In genomic region chr13:97241787-97242280, GRCm38 (mm10) we compare ENCODE assay signal across 8 mouse cellular contexts. TPM values are rescaled to one million over a fixed set of nuclear protein-coding genes. Genes with fewer than 3 reads are reported as not detected.
DNase-seq lines count a peak whose midpoint lies in the region; ATAC-seq and TF ChIP-seq lines count a peak whose summit lies in the region.

No protein-coding gene starts in this region.

- 3% methylated on average over 20 of the region's 20 CpGs for WGBS in spleen, adult 2 months
- 0% methylated on average over 20 of the region's 20 CpGs for WGBS in forebrain, embryonic 13.5 days
- WGBS in limb, embryonic 15.5 days, result 1% methylated on average over 20 of the region's 20 CpGs
- 2% methylated on average over 20 of the region's 20 CpGs for WGBS in stomach, postnatal 0 days

- ATAC-seq in forebrain, embryonic 13.5 days, result no peak
- no peak for ATAC-seq in limb, embryonic 15.5 days (ENCODE audit: insufficient number of reproducible peaks, low FRiP score, low TSS enrichment, low read depth)
- ATAC-seq in stomach, postnatal 0 days (ENCODE audit: low FRiP score, low TSS enrichment), result no peak
- no peak for ATAC-seq in megakaryocyte progenitor cell, adult 5-6 weeks (replicated peaks; ENCODE audit: poor library complexity)

- no peaks in the 10 kb centered on the region for H3K27me3 ChIP-seq in spleen, adult 2 months (ENCODE audit: control insufficient read depth, insufficient read depth, low read length)
- no peaks in the 10 kb centered on the region for H3K27me3 ChIP-seq in forebrain, embryonic 13.5 days
- no peaks in the 10 kb centered on the region for H3K27me3 ChIP-seq in limb, embryonic 15.5 days
- H3K27me3 ChIP-seq in stomach, postnatal 0 days (ENCODE audit: control insufficient read depth, insufficient read depth, low read length), result no peaks in the 10 kb centered on the region

- peak overlapping the region; percentile 98 for H3K9ac ChIP-seq in forebrain, embryonic 13.5 days
- peak overlapping the region; percentile 81 for H3K9ac ChIP-seq in limb, embryonic 15.5 days
- H3K9ac ChIP-seq in stomach, postnatal 0 days (ENCODE audit: low read length), result peak overlapping the region; percentile 80

- H3K9me3 ChIP-seq in forebrain, embryonic 13.5 days (replicated peaks), result no peaks in the 10 kb centered on the region
- no peaks in the 10 kb centered on the region for H3K9me3 ChIP-seq in limb, embryonic 15.5 days
- no peaks in the 10 kb centered on the region for H3K9me3 ChIP-seq in stomach, postnatal 0 days (ENCODE audit: control insufficient read depth, low read length)

- H3K4me1 ChIP-seq in spleen, adult 2 months (ENCODE audit: control insufficient read depth, insufficient read depth, insufficient read length), result no peaks in the 10 kb centered on the region; the same call in 1 of the 2 replicates
- H3K4me1 ChIP-seq in forebrain, embryonic 13.5 days, result peaks cover 79% of the 10 kb centered on the region
- peaks cover 60% of the 10 kb centered on the region for H3K4me1 ChIP-seq in limb, embryonic 15.5 days
- H3K4me1 ChIP-seq in stomach, postnatal 0 days (replicated peaks; ENCODE audit: control insufficient read depth, insufficient read depth), result peaks cover 2% of the 10 kb centered on the region; the same call in 1 of the 2 replicates

- intact Hi-C loops in left cerebral cortex, postnatal 36 days (cut with DNase I), result loop anchor here (5.0 kb wide), 5 partner anchors 200 to 525 kb away; no protein-coding TSS in a partner anchor

- no peak for DNase-seq in spleen, adult 2 months (ENCODE audit: low read depth in 1 of 2, low spot score in 2 of 2)
- DNase-seq in spleen, postnatal 4 days (ENCODE audit: low spot score in 2 of 2), result no peak
- no peak for DNase-seq in stomach, postnatal 0 days (ENCODE audit: low spot score)
- DNase-seq in left cerebral cortex, postnatal 36 days (ENCODE audit: low spot score in 2 of 2), result no peak
- no peak for DNase-seq in right cerebral cortex, postnatal 10 days (ENCODE audit: low spot score in 2 of 2)

- peak overlapping the region; percentile 90 for H3K27ac ChIP-seq in spleen, adult 2 months (ENCODE audit: insufficient read depth, low read length)
- peak overlapping the region; percentile 99 for H3K27ac ChIP-seq in forebrain, embryonic 13.5 days
- H3K27ac ChIP-seq in limb, embryonic 15.5 days, result peak overlapping the region; percentile 96
- peak overlapping the region; percentile 97 for H3K27ac ChIP-seq in stomach, postnatal 0 days (replicated peaks)

- H3K4me2 ChIP-seq in forebrain, embryonic 13.5 days, result peak overlapping the region; percentile 85
- H3K4me2 ChIP-seq in limb, embryonic 15.5 days, result peak overlapping the region; percentile 92
- peak overlapping the region; percentile 84 for H3K4me2 ChIP-seq in stomach, postnatal 0 days (replicated peaks; ENCODE audit: low read depth)

- H3K4me3 ChIP-seq in spleen, adult 2 months (ENCODE audit: extremely low read depth, insufficient read depth, insufficient read length), result peak overlapping the region; percentile 83
- H3K4me3 ChIP-seq in forebrain, embryonic 13.5 days, result peak overlapping the region; percentile 99
- H3K4me3 ChIP-seq in limb, embryonic 15.5 days, result peak overlapping the region; percentile 82
- peak overlapping the region; percentile 89 for H3K4me3 ChIP-seq in stomach, postnatal 0 days (ENCODE audit: low read depth, low read length)

- no peak for TF ChIP-seq POLR2A in spleen, adult 2 months (IDR thresholded peaks at IDR 0.05; ENCODE audit: low read depth, low read length)

- TF ChIP-seq CTCF in spleen, adult 2 months (IDR thresholded peaks at IDR 0.05; ENCODE audit: extremely low read depth, insufficient read depth, insufficient read length, insufficient replicate concordance), result no peak
- TF ChIP-seq CTCF in stomach, postnatal 0 days (IDR thresholded peaks at IDR 0.05; ENCODE audit: low read depth), result no peak

- peaks cover 7% of the 10 kb centered on the region for H3K36me3 ChIP-seq in spleen, adult 2 months (ENCODE audit: control insufficient read depth, insufficient read depth, low read length)
- H3K36me3 ChIP-seq in forebrain, embryonic 13.5 days (ENCODE audit: poor library complexity, severe bottlenecking), result peaks cover 20% of the 10 kb centered on the region
- H3K36me3 ChIP-seq in limb, embryonic 15.5 days, result peaks cover 21% of the 10 kb centered on the region
- peaks cover 12% of the 10 kb centered on the region; the same call in 1 of the 2 replicates for H3K36me3 ChIP-seq in stomach, postnatal 0 days (ENCODE audit: control insufficient read depth, insufficient read depth, low read length)

- no peak for TF ChIP-seq EP300 in stomach, postnatal 0 days (optimal IDR thresholded peaks at IDR 0.05)

RNA-seq across cellular contexts. Expression of gene Enc1, which starts 0.9 kb away (rescaled TPM):
- polyA plus RNA-seq in spleen, adult 2 months (2012; rRNA removed), result 4.4 and 5.1 TPM in 2 replicates
- 44.4 and 45.2 TPM in 2 replicates for polyA plus RNA-seq in forebrain, embryonic 13.5 days (2015; fragmentation: Nextera tagmentation; extraction: Ambion mirVana)
- 6.1 and 10.4 TPM in 2 replicates for polyA plus RNA-seq in limb, embryonic 15.5 days (2015; fragmentation: Nextera tagmentation; extraction: Ambion mirVana)
- 3.3 and 3.5 TPM in 2 replicates for polyA plus RNA-seq in stomach, postnatal 0 days (2015; fragmentation: Nextera tagmentation; extraction: Ambion mirVana)
- total RNA-seq in left cerebral cortex, postnatal 36 days (2021), result 100 to 1,000 TPM; 570 to 627 TPM
- 2.5 and 3.1 TPM in 2 replicates for total RNA-seq in megakaryocyte progenitor cell, adult 5-6 weeks (2015)
- total RNA-seq in megakaryocyte progenitor cell, adult 5-6 weeks (2017), result 2.6 and 4.0 TPM in 2 replicates

RNA-seq across cellular contexts. Expression of gene Hexb, which starts 43.7 kb away (rescaled TPM):
- polyA plus RNA-seq in spleen, adult 2 months (2012; rRNA removed), result 97.1 and 134 TPM in 2 replicates
- polyA plus RNA-seq in forebrain, embryonic 13.5 days (2015; fragmentation: Nextera tagmentation; extraction: Ambion mirVana), result 21.4 and 21.6 TPM in 2 replicates
- 63.1 and 65.7 TPM in 2 replicates for polyA plus RNA-seq in limb, embryonic 15.5 days (2015; fragmentation: Nextera tagmentation; extraction: Ambion mirVana)
- polyA plus RNA-seq in stomach, postnatal 0 days (2015; fragmentation: Nextera tagmentation; extraction: Ambion mirVana), result 27.0 and 28.7 TPM in 2 replicates
- 100 to 1,000 TPM; 111 to 119 TPM for total RNA-seq in left cerebral cortex, postnatal 36 days (2021)
- total RNA-seq in megakaryocyte progenitor cell, adult 5-6 weeks (2015), result 47.2 and 54.0 TPM in 2 replicates
- 38.6 and 39.3 TPM in 2 replicates for total RNA-seq in megakaryocyte progenitor cell, adult 5-6 weeks (2017)
